Mouse (Mus musculus) splenic B cell, adult 2 months (primary cell): ENCODE results near the gene Mybpc3.

Experiments
- DNase-seq: peaks from one replicate; pipeline ENCODE4 v3.0.0-alpha.2; 2011; ENCODE audit warnings: low read depth, low spot score
- H3K27me3 ChIP-seq: 2 replicates; pipeline ENCODE4 v1.6.1; 2012; ENCODE audit warnings: mild to moderate bottlenecking, low read length, moderate library complexity, mixed read lengths; ENCODE audit not compliant: control insufficient read depth, poor library complexity, insufficient read depth, severe bottlenecking
- H3K36me3 ChIP-seq: 2 replicates; pipeline ENCODE4 v1.6.1; 2012; ENCODE audit warnings: mild to moderate bottlenecking, low read length, moderate library complexity, mixed read lengths; ENCODE audit not compliant: control insufficient read depth, poor library complexity, insufficient read depth, severe bottlenecking

The Mybpc3 gene

DNA sequence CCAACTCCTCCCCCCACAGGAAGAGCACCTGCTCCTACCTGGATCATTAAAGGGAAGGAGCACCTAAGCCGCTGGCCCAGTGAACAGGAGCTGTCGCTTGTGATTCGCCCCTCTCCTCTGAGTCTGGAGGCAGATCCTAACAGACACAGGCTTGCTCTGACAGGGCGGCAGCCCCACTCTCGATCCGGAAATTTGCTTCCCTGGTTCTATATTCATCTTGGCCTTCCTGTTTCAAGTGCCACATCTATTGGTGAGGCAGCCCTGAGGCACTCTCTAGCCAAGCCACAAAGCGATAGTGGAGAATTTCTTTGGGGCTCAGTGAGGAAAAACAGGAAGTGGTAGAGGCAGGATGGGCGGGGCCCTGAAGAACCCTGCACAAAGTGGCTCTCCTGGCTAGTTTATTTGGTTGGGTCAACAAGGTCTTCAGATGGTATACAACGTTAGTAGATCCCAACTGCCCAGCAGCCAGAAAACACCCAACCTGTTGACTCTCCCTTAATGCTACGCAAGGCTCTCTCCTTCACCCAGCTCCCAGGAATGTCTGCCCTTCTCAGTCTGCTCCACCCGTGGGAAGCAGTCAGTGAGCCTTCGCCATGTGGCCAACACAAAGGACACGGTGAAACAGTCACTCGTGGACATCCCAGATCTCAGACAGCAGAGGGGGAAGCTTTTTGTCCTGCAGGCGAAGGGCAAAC, 65.9 kb downstream of the Mybpc3 start, which contains the start of gene Madd:
Gene Madd, minus strand, starts transcription at position 127 of the 695 bp plus-strand sequence.
- DNase-seq = peak; percentile 80
- H3K27me3 ChIP-seq = no peaks in the 10 kb centered on the region
- 0 out of 2 replicates have a peak, but pooled peaks cover 2% of the 10 kb centered on the region for H3K36me3 ChIP-seq
